Mouse (Mus musculus) macrophage (primary cell): ENCODE data around the gene Fsip1. TPM values are rescaled to one million over a fixed set of nuclear protein-coding genes. Genes with fewer than 3 reads are reported as not detected.
"Not testable (repeated sequence)": the region's sequence is repeated elsewhere in the genome, so short reads cannot be mapped to it uniquely, and the experiment has no call there.

Source experiments
- H3K27ac ChIP-seq: fragments of 350-480 bp; formaldehyde crosslinking; 2 replicates; pipeline ENCODE4 v1.9.0; 2021
- H3K36me3 ChIP-seq: fragments of 350-480 bp; formaldehyde crosslinking; 2 replicates; pipeline ENCODE4 v1.9.0; 2021; ENCODE audit errors: inconsistent target
- H3K4me3 ChIP-seq: fragments of 350-480 bp; formaldehyde crosslinking; 2 replicates; pipeline ENCODE4 v1.9.0; 2021; ENCODE audit errors: inconsistent target
- H3K79me2 ChIP-seq: fragments of 350-480 bp; formaldehyde crosslinking; 2 replicates; pipeline ENCODE4 v1.9.0; 2021; ENCODE audit errors: inconsistent target
- WGBS: methylation state at CpG from one replicate; pipeline ENCODE4 v1.1.7; 2026; ENCODE audit warnings: inconsistent platforms; ENCODE audit not compliant: missing documents; 5-methylcytosine and 5-hydroxymethylcytosine counted together
- polyA plus RNA-seq: library from polyadenylated mRNA; stranded (reverse); fragments of 250-400 nt; gene quantifications from 3 replicates; pipeline ENCODE4 v1.2.4, GENCODE M21; 2018; ENCODE audit warnings: inconsistent platforms

Fsip1 gene
- polyA plus RNA-seq, 1 experiment from 2014 or later, result 0.33 TPM

DNA sequence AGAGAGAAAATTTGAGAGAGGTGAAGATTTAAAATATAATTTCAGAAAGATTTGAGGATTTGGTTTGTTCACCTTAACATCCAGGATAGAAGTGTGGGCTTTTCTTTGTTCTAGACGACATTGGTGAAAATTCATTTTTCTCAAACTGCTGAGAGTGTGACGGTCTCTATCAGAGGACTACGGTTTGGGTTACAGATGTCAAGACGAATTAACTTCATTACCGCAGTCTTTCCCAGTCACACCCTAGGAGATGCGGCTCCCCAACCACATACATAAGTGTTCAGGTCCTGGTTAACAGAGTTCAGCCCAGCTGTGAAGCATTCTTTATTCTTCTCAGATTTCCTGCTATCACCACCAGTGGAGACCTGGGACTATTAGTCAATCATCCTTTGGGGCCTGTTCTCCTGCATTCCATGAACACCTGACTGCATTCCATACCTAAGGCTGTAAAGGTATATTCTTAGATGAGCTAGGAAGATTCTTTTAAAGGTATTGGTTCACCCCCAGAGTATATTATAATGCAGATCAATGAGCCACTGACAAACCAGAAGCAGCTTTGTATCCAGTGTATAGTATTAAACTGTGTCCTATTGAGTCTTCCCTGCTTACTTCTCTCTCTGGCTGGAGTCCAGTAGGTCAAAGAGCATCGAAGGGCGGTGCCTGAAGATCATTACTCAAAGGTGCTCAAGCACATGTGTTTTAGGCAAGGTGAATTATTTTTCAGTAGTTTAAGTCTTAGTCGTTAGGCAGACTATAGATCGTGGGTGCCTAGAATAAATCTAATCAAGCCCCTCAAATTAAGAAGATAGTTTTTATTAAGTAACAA lies 82.0 kb downstream of the Fsip1 start:
- H3K4me3 ChIP-seq, result no peak overlapping the region
- no peak overlapping the region for H3K27ac ChIP-seq
- WGBS, result 93% methylated on average over 10 of the region's 10 CpGs
- no peaks in the 10 kb centered on the region for H3K36me3 ChIP-seq
- H3K79me2 ChIP-seq, result no peaks in the 10 kb centered on the region

DNA sequence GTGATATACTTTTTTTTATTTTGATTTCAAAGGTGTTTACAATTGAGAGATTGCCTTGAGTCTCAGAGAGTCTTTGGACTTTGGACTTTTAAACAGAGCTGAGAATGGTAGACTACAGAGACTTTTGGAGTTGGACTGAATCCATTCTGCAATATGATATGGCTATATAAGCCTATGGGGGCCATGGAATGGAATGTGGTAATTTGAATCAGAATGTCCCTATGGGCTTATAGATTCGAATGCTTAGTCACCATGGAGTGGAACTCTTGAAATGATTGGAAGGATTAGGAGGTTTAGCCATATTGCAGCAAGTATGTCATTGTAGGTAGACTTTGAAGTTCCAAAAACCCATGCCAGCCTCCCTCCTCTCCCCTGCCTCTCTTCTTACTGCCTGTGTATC lies 88.5 kb downstream of the Fsip1 start:
- Histone ChIP-seq H3K79me2 (no peaks in the 10 kb centered on the region), H3K27ac (no peak overlapping the region), H3K4me3 (no peak overlapping the region), H3K36me3 (no peaks in the 10 kb centered on the region)
- WGBS, result 83% methylated on average over 1 of the region's 1 CpGs

GRCm38 (mm10) chr2:118167731-118168130 lies 89.0 kb downstream of the Fsip1 start:
- no peaks in the 10 kb centered on the region for H3K79me2 ChIP-seq
- WGBS, result 42% methylated on average over 4 of the region's 4 CpGs
- no peak overlapping the region for H3K27ac ChIP-seq
- no peaks in the 10 kb centered on the region for H3K36me3 ChIP-seq
- no peak overlapping the region for H3K4me3 ChIP-seq

GRCm38 (mm10) chr2:118165691-118166090 lies 91.1 kb downstream of the Fsip1 start:
- Histone ChIP-seq H3K79me2 (no peaks in the 10 kb centered on the region), H3K4me3 (no peak overlapping the region), H3K27ac (no peak overlapping the region), H3K36me3 (no peaks in the 10 kb centered on the region)
- 100% methylated on average over 1 of the region's 2 CpGs for WGBS

DNA sequence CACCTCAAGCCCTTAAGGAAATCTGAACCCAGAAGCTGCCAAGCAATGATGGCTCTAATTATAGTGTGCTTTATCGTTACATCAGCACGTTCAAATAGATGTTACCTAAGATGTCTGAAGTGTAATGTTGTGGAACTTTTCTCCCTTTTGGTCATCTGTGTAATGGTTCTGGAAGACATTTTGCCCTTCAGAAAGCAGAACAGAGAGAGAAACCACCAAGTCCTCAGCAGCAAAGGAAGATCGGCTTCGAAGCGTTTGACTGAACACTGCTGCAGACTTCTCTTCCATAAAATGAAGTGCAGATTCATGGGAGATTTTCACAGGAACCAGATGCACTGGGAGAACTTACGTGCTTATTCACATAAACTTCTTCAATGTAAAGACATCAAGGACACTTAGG lies 92.6 kb downstream of the Fsip1 start:
- Histone ChIP-seq H3K36me3 (no peaks in the 10 kb centered on the region), H3K4me3 (no peak overlapping the region), H3K27ac (no peak overlapping the region), H3K79me2 (no peaks in the 10 kb centered on the region)
- WGBS, result 72% methylated on average over 6 of the region's 6 CpGs

GRCm38 (mm10) chr2:118162486-118162885 lies 94.3 kb downstream of the Fsip1 start:
- WGBS, result 94% methylated on average over 5 of the region's 5 CpGs

DNA sequence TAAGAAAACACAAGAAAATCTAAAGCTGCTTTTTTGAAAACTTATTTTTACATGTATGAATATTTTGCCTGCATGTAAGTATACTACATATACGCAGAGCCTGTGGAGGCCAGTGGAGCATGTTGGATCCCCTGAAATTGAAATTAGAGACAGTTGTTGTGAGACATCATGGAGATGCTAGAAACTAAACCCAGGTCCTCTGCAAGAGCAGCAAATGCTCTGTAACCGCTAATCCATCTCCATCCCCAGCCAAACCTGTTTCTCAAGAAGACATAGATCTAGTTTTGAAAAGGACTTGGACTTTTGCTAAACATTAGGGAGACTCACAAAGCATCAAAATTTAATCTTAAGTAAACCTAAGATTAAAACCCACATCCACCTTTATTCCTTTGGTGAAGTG lies 95.8 kb downstream of the Fsip1 start:
- WGBS, result 94% methylated on average over 2 of the region's 2 CpGs

More at GRCm38 (mm10) chr2:118162486-118162885, 94.3 kb downstream of the Fsip1 start:
- Histone ChIP-seq H3K4me3 (no peak overlapping the region), H3K36me3 (no peaks in the 10 kb centered on the region), H3K79me2 (no peaks in the 10 kb centered on the region), H3K27ac (no peak overlapping the region)

DNA sequence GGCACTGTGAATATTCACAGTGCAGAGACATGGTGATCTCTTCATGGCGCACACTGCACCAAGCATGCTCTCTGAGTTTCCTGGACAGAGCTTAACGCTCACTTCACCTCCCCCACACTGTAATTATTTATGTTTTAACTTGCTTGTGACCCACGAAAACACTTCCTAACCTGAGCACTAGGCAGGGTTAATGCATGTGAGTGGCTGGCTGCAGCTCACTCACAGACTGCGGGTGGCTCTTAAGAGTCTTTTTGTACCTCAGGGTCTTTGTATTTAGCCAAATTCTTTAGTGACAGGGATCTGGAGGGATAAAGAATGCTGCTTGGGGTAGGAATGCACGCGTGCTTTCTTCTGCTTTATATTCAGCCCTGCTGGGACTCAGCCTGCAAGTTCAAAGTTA lies 96.2 kb downstream of the Fsip1 start:
- H3K36me3 ChIP-seq, result no peaks in the 10 kb centered on the region
- no peak overlapping the region for H3K27ac ChIP-seq
- H3K4me3 ChIP-seq, result no peak overlapping the region
- 90% methylated on average over 6 of the region's 6 CpGs for WGBS
- no peaks in the 10 kb centered on the region for H3K79me2 ChIP-seq

More for the DNA sequence above, 95.8 kb downstream of the Fsip1 start:
- Histone ChIP-seq H3K36me3 (no peaks in the 10 kb centered on the region), H3K27ac (no peak overlapping the region), H3K4me3 (no peak overlapping the region), H3K79me2 (no peaks in the 10 kb centered on the region)

GRCm38 (mm10) chr2:118159126-118159525 lies 97.6 kb downstream of the Fsip1 start:
- Histone ChIP-seq H3K36me3 (no peaks in the 10 kb centered on the region), H3K27ac (no peak overlapping the region), H3K79me2 (no peaks in the 10 kb centered on the region), H3K4me3 (no peak overlapping the region)
- 86% methylated on average over 6 of the region's 6 CpGs for WGBS

GRCm38 (mm10) chr2:118158095-118158494 lies 98.7 kb downstream of the Fsip1 start:
- 22% methylated on average over 3 of the region's 3 CpGs for WGBS
- Histone ChIP-seq H3K79me2 (no peaks in the 10 kb centered on the region), H3K27ac (peak overlapping the region; percentile 13; the same call in 1 of the 2 replicates)

GRCm38 (mm10) chr2:118149855-118150563 lies 106.8 kb downstream of the Fsip1 start:
- H3K79me2 ChIP-seq, result no peaks in the 10 kb centered on the region

More at GRCm38 (mm10) chr2:118158095-118158494, 98.7 kb downstream of the Fsip1 start:
- Histone ChIP-seq H3K4me3 (no peak overlapping the region), H3K36me3 (no peaks in the 10 kb centered on the region)

DNA sequence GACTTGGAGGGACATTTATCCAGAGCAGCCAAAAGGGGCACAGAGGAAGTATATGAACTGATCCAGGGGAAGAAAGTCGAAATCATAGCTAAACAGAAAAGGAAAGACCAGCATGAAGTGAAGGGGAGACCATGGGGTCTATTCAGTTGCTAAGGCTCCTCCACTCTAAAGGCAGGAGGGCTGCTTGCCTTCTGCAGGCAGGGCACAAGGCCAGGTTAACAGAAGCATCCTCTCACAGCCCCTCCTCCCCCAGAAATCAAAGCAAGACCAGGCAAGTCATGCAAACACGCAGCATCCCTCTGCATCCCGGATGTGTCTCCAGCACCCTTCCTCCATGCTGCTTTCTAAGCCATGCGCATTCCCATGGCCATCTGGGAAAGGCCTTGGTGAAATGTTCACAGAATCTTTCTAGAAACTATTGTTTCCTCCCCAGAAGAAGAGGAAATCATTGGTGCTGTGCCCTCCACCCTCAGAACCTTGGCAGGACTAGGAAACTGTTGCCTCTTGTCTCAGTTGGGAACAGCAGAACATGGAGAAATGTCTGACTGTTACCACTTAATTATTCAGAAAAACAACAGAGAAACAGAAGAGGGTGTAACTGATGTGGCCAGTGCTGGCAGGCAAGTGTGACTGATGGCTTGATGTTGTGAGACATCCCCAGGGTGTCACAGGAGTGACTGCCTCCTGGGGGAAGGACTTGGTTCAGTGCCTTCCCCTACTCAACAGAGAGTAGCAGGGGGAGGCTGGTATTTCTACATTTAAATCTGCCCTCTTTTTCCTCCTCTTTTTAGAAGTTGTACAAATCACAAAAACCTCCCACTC lies 108.2 kb downstream of the Fsip1 start:
- H3K27ac ChIP-seq, result no peak overlapping the region
- 65% methylated on average over 4 of the region's 4 CpGs for WGBS

More at GRCm38 (mm10) chr2:118149855-118150563, 106.8 kb downstream of the Fsip1 start:
- no peak overlapping the region for H3K4me3 ChIP-seq
- H3K27ac ChIP-seq, result no peak overlapping the region
- WGBS, result 95% methylated on average over 12 of the region's 12 CpGs
- H3K36me3 ChIP-seq, result no peaks in the 10 kb centered on the region

DNA sequence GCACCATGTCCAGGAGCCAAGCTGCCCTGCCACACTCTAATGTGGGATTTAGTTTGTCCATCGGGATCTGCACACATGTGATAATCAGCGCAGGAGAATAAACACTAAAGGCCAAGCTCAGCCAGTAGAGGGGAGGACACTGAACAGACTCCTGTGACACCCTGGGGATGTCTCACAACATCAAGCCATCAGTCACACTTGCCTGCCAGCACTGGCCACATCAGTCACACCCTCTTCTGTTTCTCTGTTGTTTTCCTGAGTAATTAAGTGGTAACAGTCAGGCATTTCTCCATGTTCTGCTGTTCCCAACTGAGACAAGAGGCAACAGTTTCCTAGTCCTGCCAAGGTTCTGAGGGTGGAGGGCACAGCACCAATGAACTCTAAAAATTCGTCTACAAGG lies 109.0 kb downstream of the Fsip1 start:
- 74% methylated on average over 3 of the region's 3 CpGs for WGBS
- H3K79me2 ChIP-seq, H3K36me3 ChIP-seq, H3K27ac ChIP-seq, H3K4me3 ChIP-seq: not testable (repeated sequence)

More for the DNA sequence above, 108.2 kb downstream of the Fsip1 start:
- Histone ChIP-seq H3K36me3 (no peaks in the 10 kb centered on the region), H3K79me2 (no peaks in the 10 kb centered on the region), H3K4me3 (no peak overlapping the region)

- Histone ChIP-seq H3K27ac (no peak overlapping the region), H3K79me2 (no peaks in the 10 kb centered on the region), H3K36me3 (no peaks in the 10 kb centered on the region), H3K4me3 (no peak overlapping the region)
- WGBS, result 84% methylated on average over 10 of the region's 10 CpGs
Observed at GRCm38 (mm10) chr2:118141651-118142050, 115.1 kb downstream of the Fsip1 start.
